Mouse (Mus musculus) kidney, embryonic 15.5 days (tissue): ENCODE data around the gene Zfp788. TPM values are rescaled to one million over a fixed set of nuclear protein-coding genes. Genes with fewer than 3 reads are reported as not detected.
"Not testable (repeated sequence)": the region's sequence is repeated elsewhere in the genome, so short reads cannot be mapped to it uniquely, and the experiment has no call there.

ENCODE experiments used
- ATAC-seq: fragments of 200-750 bp; cut with Nextera tagmentation; replicated peaks from 2 replicates; pipeline ENCODE4 v1.8.0; 2017; ENCODE audit warnings: moderate TSS enrichment; ENCODE audit not compliant: low FRiP score
- H3K27ac ChIP-seq: fragments of 300-500 bp; sonication (generic); 2 replicates; pipeline ENCODE4 v1.5.1; 2015; ENCODE audit warnings: mild to moderate bottlenecking, inconsistent platforms
- H3K27me3 ChIP-seq: fragments of 300-500 bp; sonication (generic); 2 replicates; pipeline ENCODE4 v1.6.1; 2015; ENCODE audit warnings: inconsistent platforms
- H3K36me3 ChIP-seq: fragments of 300-500 bp; sonication (generic); 2 replicates; pipeline ENCODE4 v1.6.1; 2015; ENCODE audit warnings: inconsistent platforms
- H3K4me1 ChIP-seq: fragments of 300-500 bp; sonication (generic); 2 replicates; pipeline ENCODE4 v1.6.1; 2015; ENCODE audit warnings: inconsistent platforms
- H3K4me2 ChIP-seq: fragments of 300-500 bp; sonication (generic); 2 replicates; pipeline ENCODE4 v1.6.1; 2015; ENCODE audit warnings: moderate library complexity, mild to moderate bottlenecking, inconsistent platforms
- H3K4me3 ChIP-seq: fragments of 300-500 bp; sonication (generic); replicated peaks from 2 replicates; pipeline ENCODE4 v1.5.1; 2015; ENCODE audit warnings: mild to moderate bottlenecking, inconsistent platforms
- H3K9ac ChIP-seq: fragments of 300-500 bp; sonication (generic); 2 replicates; pipeline ENCODE4 v1.6.1; 2015; ENCODE audit warnings: mild to moderate bottlenecking, inconsistent platforms
- H3K9me3 ChIP-seq: fragments of 300-500 bp; sonication (generic); replicated peaks from 2 replicates; pipeline ENCODE4 v1.6.1; 2016; ENCODE audit warnings: inconsistent platforms
- WGBS: fragments of 180-500 bp; shearing (Covaris S2); methylation state at CpG from one replicate; pipeline ENCODE4 v1.1.7; 2015; ENCODE audit warnings: mixed read lengths; 5-methylcytosine and 5-hydroxymethylcytosine counted together
- polyA plus RNA-seq: library from polyadenylated mRNA; unstranded; fragments of >200 nt; fragmentation: Nextera tagmentation; extraction: Ambion mirVana; gene quantifications from 2 replicates; pipeline ENCODE4 v1.2.1, GENCODE M21; 2015

Zfp788 gene
- polyA plus RNA-seq = 10.5 and 11.7 TPM in 2 replicates

DNA sequence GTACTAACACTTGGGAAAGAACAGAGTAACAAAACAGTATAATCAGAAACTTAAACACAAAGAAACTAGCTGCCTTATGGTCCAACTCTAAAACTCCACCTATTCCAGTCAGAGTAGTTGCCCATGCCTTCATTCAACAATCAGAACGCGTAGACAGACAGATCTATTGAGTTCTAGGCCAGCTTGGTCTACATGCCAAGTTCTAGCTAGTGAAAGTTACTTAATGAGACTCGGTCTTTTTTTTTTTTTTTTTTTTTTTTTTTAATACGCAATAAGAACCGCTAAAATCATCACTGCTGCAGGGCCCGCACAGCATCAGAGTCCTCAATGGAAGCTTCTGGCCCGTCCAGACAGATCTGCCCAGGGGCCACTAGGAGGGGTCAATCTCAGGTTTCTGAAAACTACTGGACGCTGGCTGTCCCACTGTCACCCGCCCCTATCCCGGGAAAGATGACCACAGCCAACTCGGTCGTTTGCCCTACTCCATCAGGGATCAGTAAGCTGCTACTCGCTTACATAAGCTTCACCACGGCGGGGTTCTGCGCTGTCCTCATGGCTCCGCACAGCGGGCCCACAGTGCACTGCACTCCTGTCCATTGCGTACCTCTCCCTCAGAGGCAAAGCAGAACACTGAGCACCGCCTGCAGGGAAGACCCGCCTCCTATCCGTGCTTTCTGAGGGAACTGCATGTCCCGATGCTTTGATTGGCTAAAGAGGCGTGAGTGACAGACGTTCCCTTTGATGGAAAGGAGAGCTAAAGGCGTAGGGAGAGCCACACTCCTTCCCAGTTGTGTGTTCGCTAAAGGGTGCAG lies at the start of gene Zfp788:
Gene Zfp788 (plus strand): TSS at position 795 of the 812 bp plus-strand sequence.
- Histone ChIP-seq H3K27me3 (no peaks in the 10 kb centered on the region), H3K4me3 (peak within 1 kb of the TSS; percentile 76), H3K9ac (peak within 1 kb of the TSS; percentile 60), H3K36me3 (peaks cover 41% of the 10 kb centered on the region), H3K9me3 (peaks cover 6% of the 10 kb centered on the region; the same call in 1 of the 2 replicates), H3K27ac (peak within 1 kb of the TSS; percentile 98), H3K4me2 (peak within 1 kb of the TSS; percentile 95), H3K4me1 (peaks cover 7% of the 10 kb centered on the region; the same call in 1 of the 2 replicates)
- ATAC-seq = peak; percentile 98
- 1% methylated on average over 27 of the region's 27 CpGs for WGBS

DNA sequence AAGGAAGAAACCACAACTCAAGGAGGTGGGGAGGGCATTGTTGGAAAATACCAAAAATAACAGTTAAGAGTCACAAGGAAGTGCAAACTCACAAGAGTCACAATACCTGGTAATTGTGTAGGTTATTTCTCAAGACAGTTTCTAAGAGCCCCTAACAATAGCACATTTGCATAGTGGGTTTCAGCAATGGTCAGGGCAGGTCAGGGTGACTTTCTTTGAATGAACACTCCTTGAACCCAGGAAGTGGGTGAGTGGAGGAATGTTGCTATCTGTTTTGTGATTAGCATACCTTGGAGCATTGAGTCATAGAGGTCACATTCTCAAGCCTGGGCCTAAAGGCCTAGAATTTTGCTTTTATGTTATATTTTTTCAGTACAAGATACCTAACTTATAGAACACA lies 45.2 kb upstream of the Zfp788 start:
- ATAC-seq, H3K27me3 ChIP-seq, H3K36me3 ChIP-seq, H3K4me3 ChIP-seq, H3K4me1 ChIP-seq, H3K9ac ChIP-seq, H3K4me2 ChIP-seq, H3K9me3 ChIP-seq, H3K27ac ChIP-seq: not testable (repeated sequence)

DNA sequence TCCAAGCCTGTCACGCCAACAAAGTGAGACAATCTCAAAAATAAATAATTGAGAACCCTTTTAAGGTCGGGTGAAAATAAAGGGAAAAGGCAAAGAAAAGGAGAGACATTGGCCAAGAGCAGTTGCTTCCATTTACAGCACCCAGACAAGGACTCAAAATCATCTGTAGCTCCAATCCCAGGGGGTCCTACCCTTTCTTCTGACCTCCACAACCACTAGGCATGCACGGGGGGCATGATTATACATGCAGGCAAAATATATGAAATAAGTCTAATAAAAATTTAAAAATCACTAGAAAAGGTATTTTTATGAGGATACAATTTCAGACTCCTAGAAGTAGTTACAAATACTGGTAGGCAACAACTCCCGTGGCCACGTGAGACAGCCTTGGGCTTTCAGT lies 34.4 kb upstream of the Zfp788 start:
- H3K27me3 ChIP-seq = no peaks in the 10 kb centered on the region
- no peaks in the 10 kb centered on the region for H3K9me3 ChIP-seq
- H3K36me3 ChIP-seq = peaks cover 4% of the 10 kb centered on the region; the same call in 1 of the 2 replicates
- H3K4me2 ChIP-seq = peak overlapping the region; percentile 67
- 43% methylated on average over 5 of the region's 5 CpGs for WGBS
- peak overlapping the region; percentile 52; the same call in 1 of the 2 replicates for H3K27ac ChIP-seq
- peak overlapping the region; percentile 70 for H3K4me3 ChIP-seq
- 0 out of 2 replicates have a peak, but pooled peaks cover 3% of the 10 kb centered on the region for H3K4me1 ChIP-seq
- 0 out of 2 replicates have a peak, but pooled peaks have one; percentile 9 for ATAC-seq
- H3K9ac ChIP-seq = peak overlapping the region; percentile 41

DNA sequence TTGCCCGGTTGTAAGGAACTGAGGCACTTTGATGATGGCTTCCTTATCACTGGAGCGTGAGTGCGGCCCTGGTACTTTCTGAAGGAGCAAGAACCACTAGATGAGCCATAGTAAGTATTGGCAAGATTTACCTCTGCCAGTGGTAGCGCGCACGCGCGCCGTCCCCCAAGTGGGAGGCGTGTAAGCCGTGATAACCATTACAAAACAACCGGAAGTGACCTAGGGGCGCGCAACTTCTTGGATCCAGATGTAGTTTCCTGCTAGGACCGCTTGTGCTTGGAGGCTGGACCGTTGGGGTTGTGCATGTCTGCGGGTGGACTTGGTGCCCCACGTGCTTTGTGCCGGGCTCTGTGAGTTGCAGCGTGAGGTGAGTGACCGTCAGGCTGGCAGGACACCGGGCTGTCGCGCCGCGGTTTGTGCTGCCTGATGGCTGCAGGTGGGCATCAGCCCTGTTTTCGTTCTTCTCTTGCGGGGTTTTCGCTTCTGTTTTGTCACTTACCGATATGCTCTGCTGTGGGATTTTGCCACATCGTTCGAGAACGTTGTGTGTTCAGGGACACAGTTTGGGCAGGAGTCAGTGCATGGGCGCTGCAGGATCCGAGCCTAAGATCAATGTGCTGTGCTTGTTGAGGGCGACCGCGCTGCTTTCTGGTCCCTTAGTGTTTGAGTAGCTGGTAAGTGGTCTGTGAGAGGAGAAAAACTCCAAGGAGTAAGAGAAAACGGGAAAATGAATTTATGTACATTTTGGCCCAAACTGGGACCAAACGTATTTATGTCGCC lies 33.8 kb upstream of the Zfp788 start, which contains the start of gene 2610021A01Rik:
Gene 2610021A01Rik (plus strand): TSS at position 197 of the 780 bp plus-strand sequence.
- peak within 1 kb of the TSS; percentile 77 for H3K27ac ChIP-seq
- peak; percentile 99 for ATAC-seq
- no peaks in the 10 kb centered on the region for H3K9me3 ChIP-seq
- under 1% methylated on average over 41 of the region's 41 CpGs for WGBS
- H3K36me3 ChIP-seq = peaks cover 4% of the 10 kb centered on the region; the same call in 1 of the 2 replicates
- H3K4me3 ChIP-seq = peak within 1 kb of the TSS; percentile 70
- 0 out of 2 replicates have a peak, but pooled peaks cover 3% of the 10 kb centered on the region for H3K4me1 ChIP-seq
- no peaks in the 10 kb centered on the region for H3K27me3 ChIP-seq
- peak within 1 kb of the TSS; percentile 67 for H3K4me2 ChIP-seq
- peak within 1 kb of the TSS; percentile 69 for H3K9ac ChIP-seq

DNA sequence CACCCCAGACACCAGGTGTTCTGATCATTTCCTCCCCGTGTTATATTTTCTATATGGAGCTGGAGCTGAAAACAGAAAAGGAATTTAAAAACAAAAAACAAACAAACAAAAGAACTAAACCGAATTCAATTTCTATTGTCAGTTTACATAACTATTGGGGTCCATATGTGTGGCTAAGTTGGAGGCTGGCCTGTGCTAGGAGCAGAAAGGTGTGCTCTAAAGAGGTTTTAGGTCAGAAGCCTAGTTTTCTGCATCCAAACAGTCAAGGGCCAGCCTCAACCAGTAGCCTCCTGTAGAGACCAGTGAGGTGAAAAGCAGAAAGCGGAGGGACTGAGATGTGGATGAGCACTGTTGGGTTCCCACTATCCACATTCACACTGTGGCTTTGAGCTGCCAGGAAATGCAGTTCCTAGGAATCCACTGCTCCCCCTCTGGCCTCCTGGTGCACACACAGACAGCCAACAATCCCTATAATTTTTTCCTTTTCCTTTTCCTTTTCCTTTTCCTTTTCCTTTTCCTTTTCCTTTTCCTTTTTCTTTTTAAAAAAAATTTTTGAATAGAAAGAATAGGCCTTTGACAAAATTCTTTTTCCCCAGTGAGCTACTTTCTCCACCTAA lies 33.0 kb upstream of the Zfp788 start:
- no peaks in the 10 kb centered on the region for H3K27me3 ChIP-seq
- H3K27ac ChIP-seq = no peak overlapping the region
- ATAC-seq = no peak
- peak overlapping the region; percentile 69 for H3K9ac ChIP-seq
- H3K4me2 ChIP-seq = peak overlapping the region; percentile 67
- H3K36me3 ChIP-seq = peaks cover 9% of the 10 kb centered on the region; the same call in 1 of the 2 replicates
- H3K4me1 ChIP-seq = 0 out of 2 replicates have a peak, but pooled peaks cover 3% of the 10 kb centered on the region
- H3K4me3 ChIP-seq = peak overlapping the region; percentile 70
- WGBS = 13% methylated on average over 3 of the region's 3 CpGs
- no peaks in the 10 kb centered on the region for H3K9me3 ChIP-seq

DNA sequence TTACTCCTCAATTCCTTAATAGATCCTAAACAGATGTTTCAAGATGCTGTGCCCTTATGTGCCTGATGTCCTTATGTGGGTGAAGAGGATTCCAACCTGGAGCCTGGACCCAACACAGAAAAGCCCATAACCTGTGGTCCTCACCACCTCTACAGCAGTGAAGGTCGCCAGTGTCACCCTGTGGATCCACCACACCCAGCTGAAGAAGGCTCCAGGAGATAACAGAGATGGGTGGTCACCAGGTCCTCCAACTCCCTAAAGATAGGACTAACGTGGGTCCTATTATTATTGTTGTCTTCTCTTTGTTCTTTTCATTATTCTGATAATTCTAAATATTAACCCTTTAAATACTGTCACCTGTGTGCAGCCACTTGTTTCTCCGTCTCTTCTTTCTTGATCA lies 21.3 kb upstream of the Zfp788 start:
- 80% methylated on average over 3 of the region's 3 CpGs for WGBS
- Histone ChIP-seq H3K9ac (no peak overlapping the region), H3K27me3 (no peaks in the 10 kb centered on the region), H3K4me2 (no peak overlapping the region), H3K36me3 (peaks cover 47% of the 10 kb centered on the region), H3K4me1 (no peaks in the 10 kb centered on the region), H3K27ac (no peak overlapping the region), H3K9me3 (no peaks in the 10 kb centered on the region), H3K4me3 (no peak overlapping the region)
- ATAC-seq = no peak

DNA sequence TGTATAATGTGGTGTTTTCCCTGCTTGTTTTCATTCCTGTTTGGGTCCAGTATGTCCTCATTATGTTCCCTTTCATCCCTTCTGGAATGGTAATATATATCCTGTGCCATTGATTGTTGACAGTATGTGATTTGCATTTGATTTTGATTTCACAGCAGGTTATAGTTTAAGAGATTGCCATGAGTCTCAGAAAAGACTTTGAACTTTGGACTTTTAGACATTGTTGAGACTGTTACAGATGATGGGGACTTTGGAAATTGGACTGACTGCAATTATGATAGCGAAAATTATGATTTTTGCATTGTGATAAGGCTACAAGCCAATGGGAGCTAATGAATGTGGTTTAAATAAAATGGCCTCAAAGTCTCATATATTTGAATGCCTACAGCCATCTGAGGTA lies 16.8 kb upstream of the Zfp788 start:
- not testable (repeated sequence) for H3K4me2 ChIP-seq, H3K27ac ChIP-seq, H3K4me3 ChIP-seq, H3K4me1 ChIP-seq, H3K27me3 ChIP-seq, H3K9me3 ChIP-seq, ATAC-seq, H3K9ac ChIP-seq
- H3K36me3 ChIP-seq = peaks cover 69% of the 10 kb centered on the region
- 93% methylated on average over 1 of the region's 1 CpGs for WGBS

DNA sequence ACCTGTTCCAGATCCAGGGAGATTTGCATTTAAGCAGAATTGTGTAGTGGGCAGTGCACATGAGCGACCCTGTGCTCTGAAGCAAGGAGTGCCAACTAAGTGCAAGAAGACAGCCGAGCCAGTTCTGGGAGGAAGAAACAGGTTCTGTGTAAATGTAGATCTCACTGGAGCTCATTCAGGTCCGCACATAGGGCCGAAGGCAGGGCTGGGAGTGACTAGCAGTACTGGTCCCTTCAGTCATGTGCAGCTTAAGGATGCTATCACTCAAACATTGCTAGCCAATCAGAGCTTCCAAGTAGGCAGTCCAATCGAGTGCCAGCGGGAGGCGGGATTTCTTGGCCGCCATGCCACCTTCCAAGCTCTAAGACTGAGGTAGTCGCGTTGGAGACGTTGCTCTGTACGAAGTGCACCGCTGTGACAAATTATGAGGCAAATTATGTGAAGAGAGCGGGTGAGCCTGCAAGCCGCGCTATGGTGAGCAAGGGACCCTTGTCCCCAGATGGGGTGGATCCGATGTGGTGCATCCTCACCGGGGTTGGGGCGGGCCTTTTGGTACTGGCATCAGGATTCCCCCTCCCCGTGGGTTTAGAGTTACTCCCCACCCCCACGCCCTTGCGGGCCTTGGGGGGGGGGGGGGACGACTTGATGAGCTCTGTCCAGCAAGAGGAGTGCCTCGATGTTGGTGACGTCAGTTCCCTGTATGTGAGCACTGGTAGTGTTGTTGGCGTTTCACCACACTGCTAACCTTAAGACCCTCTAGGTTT lies 400 bp downstream of the Zfp788 start:
- Histone ChIP-seq H3K4me1 (peaks cover 7% of the 10 kb centered on the region; the same call in 1 of the 2 replicates), H3K4me3 (peak overlapping the region; percentile 76), H3K27ac (peak overlapping the region; percentile 98), H3K9me3 (peaks cover 7% of the 10 kb centered on the region; the same call in 1 of the 2 replicates), H3K4me2 (peak overlapping the region; percentile 95), H3K36me3 (peaks cover 42% of the 10 kb centered on the region), H3K27me3 (no peaks in the 10 kb centered on the region), H3K9ac (peak overlapping the region; percentile 60)
- peak; percentile 98 for ATAC-seq
- under 1% methylated on average over 26 of the region's 26 CpGs for WGBS

DNA sequence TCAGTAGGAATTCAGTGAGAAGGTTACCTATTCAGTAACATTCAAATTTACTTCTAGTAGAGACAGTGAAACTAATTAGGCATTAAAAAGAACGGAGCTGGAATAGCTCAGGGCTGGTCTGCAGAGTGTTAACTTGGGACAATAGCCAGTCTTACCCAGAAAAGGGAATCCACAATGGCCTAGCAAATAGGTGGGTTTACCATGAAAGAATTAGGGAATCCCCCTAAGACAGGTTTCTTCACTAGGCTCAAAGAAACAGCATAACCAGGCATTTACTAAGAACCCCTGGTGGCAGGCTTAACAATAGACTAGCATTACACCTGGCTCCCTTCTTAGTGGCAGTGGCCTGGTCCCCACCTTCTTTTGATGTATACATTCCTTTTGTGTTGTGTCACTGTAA lies 41.3 kb downstream of the Zfp788 start:
- H3K4me2 ChIP-seq, H3K9ac ChIP-seq, H3K4me1 ChIP-seq, H3K9me3 ChIP-seq, H3K27me3 ChIP-seq, H3K4me3 ChIP-seq, H3K36me3 ChIP-seq, H3K27ac ChIP-seq, ATAC-seq: not testable (repeated sequence)
- WGBS = 63% methylated on average over 1 of the region's 1 CpGs
